Mouse (Mus musculus) 3T3-L1 (cell line): ENCODE data around the gene Col9a2.
A peak's percentile ranks its signal among the peaks of the same experiment; 100 is the strongest.

Source experiments
- DNase-seq: peaks from one replicate; pipeline ENCODE4 v3.0.0-alpha.2; 2015; ENCODE audit warnings: low read depth, low spot score

Col9a2 gene

GRCm38 (mm10) chr4:121039331-121040115 is at the start of gene Col9a2:
Gene Col9a2 (plus strand): TSS chr4:121039385.
- no peak for DNase-seq

- DNase-seq: no peak
Measured at GRCm38 (mm10) chr4:120992284-120992683, 46.9 kb upstream of the Col9a2 start.

- no peak for DNase-seq
Measured at GRCm38 (mm10) chr4:120993025-120993424, 46.2 kb upstream of the Col9a2 start.

GRCm38 (mm10) chr4:120995911-120996310 is 43.3 kb upstream of the Col9a2 start:
- no peak for DNase-seq

GRCm38 (mm10) chr4:121001042-121001441 is 38.1 kb upstream of the Col9a2 start:
- DNase-seq: no peak

GRCm38 (mm10) chr4:121001659-121002058 is 37.5 kb upstream of the Col9a2 start:
- DNase-seq: no peak

GRCm38 (mm10) chr4:121002400-121003171 is 36.6 kb upstream of the Col9a2 start:
- peak; percentile 71 for DNase-seq

- DNase-seq: no peak
Measured at GRCm38 (mm10) chr4:121003611-121004091, 35.5 kb upstream of the Col9a2 start.

- no peak for DNase-seq
Measured at GRCm38 (mm10) chr4:121004679-121005078, 34.5 kb upstream of the Col9a2 start.

GRCm38 (mm10) chr4:121007006-121007405 is 32.2 kb upstream of the Col9a2 start:
- no peak for DNase-seq

GRCm38 (mm10) chr4:121008071-121008745 is 31.0 kb upstream of the Col9a2 start:
- no peak for DNase-seq

GRCm38 (mm10) chr4:121009151-121009550 is 30.0 kb upstream of the Col9a2 start:
- no peak for DNase-seq

GRCm38 (mm10) chr4:121010770-121011549 is 28.2 kb upstream of the Col9a2 start:
- peak; percentile 73 for DNase-seq

GRCm38 (mm10) chr4:121014594-121015267 is 24.5 kb upstream of the Col9a2 start:
- no peak for DNase-seq

GRCm38 (mm10) chr4:121015268-121015659 is 23.9 kb upstream of the Col9a2 start:
- no peak for DNase-seq

GRCm38 (mm10) chr4:121016021-121016898 is 22.9 kb upstream of the Col9a2 start:
- DNase-seq: no peak

- peak; percentile 96 for DNase-seq
Measured at GRCm38 (mm10) chr4:121016928-121017657, 22.1 kb upstream of the Col9a2 start, which contains the start of gene Smap2. Gene Smap2 (minus strand): TSS chr4:121017247.

GRCm38 (mm10) chr4:121018250-121018649 is 20.9 kb upstream of the Col9a2 start:
- DNase-seq: no peak
